Mouse (Mus musculus) hindlimb bud, embryonic 11.5 days (tissue): ENCODE results near the gene Myl10.
"Not testable (repeated sequence)": the region's sequence is repeated elsewhere in the genome, so short reads cannot be mapped to it uniquely, and the experiment has no call there.

Source experiments
- DNase-seq: peaks from one replicate; pipeline ENCODE4 v3.0.0-alpha.2; 2012; ENCODE audit warnings: low read depth, low spot score; ENCODE audit errors: extremely low spot score

Gene Myl10

GRCm38 (mm10) chr5:136704151-136704550 lies 11.2 kb downstream of the Myl10 start:
- DNase-seq: no peak

- no peak for DNase-seq
These were observed 12.6 kb downstream of the Myl10 start for GRCm38 (mm10) chr5:136705532-136705931.

DNA sequence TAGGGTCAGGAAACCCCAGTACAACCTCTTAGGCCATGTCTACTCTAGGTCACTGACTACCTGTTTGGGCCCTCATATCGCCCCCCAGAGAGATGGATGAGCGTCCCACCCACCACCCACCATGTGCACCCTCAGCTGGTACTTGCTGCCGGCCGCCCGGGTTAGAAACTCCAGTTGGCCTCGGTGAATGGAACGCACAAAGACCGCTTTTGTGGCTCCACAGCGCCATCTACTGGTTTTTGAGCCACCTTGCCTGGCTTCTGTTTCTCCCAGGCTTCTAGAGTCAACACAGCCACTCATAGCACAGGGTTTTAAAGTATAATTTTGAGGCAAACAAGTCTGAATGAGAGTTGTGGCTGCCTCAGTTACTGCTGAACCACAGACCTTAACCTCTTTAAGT lies 13.9 kb downstream of the Myl10 start:
- DNase-seq: peak; percentile 61

DNA sequence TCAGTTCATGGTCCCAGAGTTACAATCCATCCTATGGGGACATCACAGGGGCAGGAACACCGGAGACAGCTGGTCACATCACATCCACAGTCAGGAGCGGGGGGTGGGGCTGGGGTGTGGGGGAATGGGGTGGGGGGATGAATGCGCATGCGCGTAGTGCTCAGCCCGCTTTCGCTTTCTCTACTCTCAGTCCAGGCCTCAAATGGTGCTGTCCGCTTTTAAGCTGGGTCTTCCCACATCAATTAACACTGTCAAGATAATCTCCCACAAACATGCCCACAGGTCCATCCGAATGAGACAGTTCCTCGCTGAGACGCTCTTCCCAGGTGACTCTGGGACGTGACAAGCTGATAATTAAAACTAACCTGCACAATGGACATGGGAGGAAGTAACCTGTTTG lies 15.2 kb downstream of the Myl10 start:
- no peak for DNase-seq

DNA sequence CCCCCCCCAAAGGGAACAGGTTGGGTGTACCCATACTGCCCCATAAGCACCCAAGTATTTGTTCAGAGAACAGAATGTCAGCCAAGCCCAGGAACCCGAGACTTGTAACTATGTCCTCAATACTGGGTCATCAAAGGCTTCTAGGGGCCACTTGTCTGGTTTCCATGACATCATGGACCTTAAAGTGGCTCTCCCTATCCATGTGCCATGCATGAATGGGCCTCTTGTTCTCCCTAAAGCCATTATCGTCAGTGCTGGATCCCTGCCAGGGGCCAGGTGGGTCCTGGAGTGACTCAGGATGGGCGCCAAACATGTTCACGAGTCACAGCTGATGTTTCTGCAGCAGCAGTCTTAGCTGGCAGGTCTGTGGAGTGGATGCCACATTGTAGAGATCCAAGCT lies 17.8 kb downstream of the Myl10 start:
- no peak for DNase-seq

- DNase-seq: no peak
These were observed 21.4 kb downstream of the Myl10 start for GRCm38 (mm10) chr5:136714232-136714875.

GRCm38 (mm10) chr5:136714879-136715278 lies 21.9 kb downstream of the Myl10 start:
- DNase-seq: no peak

GRCm38 (mm10) chr5:136716696-136717572 lies 24.0 kb downstream of the Myl10 start:
- no peak for DNase-seq

- DNase-seq: no peak
These were observed 24.6 kb downstream of the Myl10 start for GRCm38 (mm10) chr5:136717573-136717854.

DNA sequence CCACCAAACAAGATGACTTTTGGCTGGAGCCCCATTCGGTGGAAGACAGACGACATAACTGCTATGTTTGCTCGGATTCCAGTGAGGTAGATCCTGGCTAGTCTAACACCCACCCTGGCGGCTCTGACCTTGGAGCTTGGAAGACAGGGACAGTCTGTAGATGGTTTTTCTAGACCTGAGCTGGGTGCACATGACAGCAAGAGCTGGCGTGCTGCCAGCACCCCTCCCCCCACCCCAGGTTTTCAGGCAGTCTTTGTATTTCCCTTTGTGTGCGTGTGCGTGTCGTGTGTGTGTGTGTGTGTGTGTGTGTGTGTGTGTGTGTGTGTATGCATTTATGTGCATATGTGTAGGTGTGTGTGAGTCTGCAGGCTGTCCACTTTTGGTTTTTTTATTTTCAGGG lies 25.7 kb downstream of the Myl10 start:
- no peak for DNase-seq

- DNase-seq: no peak
These were observed 28.6 kb downstream of the Myl10 start for GRCm38 (mm10) chr5:136721596-136721995.

DNA sequence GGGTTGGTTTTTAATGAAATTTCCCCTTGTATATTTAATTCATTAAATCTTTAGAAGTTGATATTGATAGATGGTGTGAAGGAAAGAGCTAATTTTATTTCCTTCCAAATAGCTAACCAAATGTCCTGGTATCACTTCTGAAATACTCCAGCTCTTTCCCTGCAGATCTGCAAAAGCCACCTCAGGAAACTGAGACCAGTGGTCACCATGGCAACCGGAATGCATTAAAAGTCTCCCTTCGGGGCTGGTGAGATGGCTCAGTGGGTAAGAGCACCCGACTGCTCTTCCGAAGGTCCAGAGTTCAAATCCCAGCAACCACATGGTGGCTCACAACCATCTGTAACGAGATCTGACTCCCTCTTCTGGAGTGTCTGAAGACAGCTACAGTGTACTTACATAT lies 33.3 kb downstream of the Myl10 start:
- not testable (repeated sequence) for DNase-seq

- no peak for DNase-seq
These were observed 46.0 kb downstream of the Myl10 start for GRCm38 (mm10) chr5:136738918-136739317.

- DNase-seq: no peak
These were observed 53.6 kb downstream of the Myl10 start for GRCm38 (mm10) chr5:136746596-136746995.
